Mouse (Mus musculus) adrenal gland, postnatal 25 days (tissue): ENCODE data around the gene Synpo2l. TPM values are rescaled to one million over a fixed set of nuclear protein-coding genes. Genes with fewer than 3 reads are reported as not detected.
A peak's percentile ranks its signal among the peaks of the same experiment; 100 is the strongest.

Experiments
- DNase-seq: peaks from one replicate; pipeline ENCODE4 v3.0.0; 2021; ENCODE audit warnings: mixed read lengths
- total RNA-seq: library from RNA; stranded (reverse); gene quantifications from 2 replicates; pipeline ENCODE4 v1.2.3, GENCODE M21; 2021

The Synpo2l gene
- total RNA-seq, 1 experiment from 2014 or later: 0.18 TPM

DNA sequence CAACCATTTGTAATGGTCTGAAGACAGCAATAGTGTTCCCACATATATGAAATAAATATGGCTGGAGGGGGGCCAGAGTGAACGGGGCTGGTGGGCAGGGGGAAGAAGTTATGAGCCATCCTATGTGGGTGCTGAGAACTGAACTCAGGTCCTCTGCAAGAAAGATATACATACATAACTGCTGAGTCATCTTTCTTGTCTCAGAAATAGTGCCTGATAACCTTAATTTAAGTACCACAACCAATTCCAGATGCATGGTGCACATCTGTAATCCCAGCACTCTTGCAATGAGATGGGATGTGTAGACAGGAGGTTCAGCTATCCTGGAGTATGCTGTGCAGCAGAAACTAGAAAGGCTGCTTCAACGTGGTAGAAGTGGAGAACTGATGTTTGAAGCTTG is 13.6 kb upstream of the Synpo2l start:
- DNase-seq: no peak

DNA sequence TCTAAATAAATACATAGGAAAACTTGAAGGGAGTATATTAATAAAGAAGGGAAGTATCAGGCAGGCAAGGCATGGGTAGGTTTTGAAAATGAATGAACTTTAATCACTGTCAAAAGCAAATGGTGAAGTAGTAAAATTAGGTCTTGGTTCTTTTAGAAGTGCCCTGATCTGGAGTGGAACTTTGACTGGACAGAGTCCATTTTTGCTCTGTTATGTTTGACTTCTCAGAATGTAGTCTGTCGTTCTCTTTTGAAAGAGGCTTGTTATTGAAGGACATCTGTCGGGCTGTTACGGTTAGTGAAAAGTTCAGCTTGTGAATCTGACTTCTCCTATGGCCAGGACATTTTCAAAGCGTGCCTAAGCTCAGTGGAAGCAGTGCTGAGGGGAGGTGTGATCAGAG is 9.8 kb upstream of the Synpo2l start:
- DNase-seq: no peak

DNA sequence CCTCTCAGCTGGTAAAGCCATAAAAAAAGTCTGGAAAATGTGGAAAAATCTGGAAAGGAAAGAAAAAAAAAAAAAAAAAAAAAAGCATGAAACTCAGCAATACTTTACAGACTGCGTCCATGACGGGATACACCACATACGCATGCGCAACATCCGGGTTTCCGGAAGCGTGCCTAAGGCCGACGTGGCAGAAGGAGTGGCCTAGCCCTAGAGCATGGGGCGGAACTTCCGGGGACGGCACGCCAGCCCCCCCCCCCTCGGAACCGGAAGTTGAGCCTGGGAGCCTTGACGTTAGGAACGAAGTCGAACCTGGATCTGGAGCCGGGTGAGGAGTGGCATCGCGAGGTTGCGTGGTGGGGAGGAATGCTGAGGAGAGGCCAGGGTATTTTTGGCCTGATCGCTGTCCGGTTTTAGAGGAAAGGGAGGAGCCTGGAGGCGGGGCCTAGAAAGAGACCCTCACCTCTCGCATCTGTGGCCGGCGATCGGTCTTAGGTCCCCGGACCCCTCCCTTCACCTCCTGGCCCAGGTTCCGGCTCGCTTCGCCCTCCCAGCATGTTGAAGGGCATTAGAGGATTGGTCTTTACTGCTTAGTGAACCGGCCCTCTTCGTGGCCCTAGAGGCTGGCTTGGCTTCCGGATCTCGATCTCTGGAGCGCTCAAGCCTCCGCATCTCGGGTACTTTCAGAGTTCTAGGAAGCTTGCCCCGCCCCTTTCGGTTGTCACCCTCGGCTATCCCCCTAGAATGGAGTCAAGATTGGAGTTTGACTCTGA is 6.1 kb upstream of the Synpo2l start, which contains the start of gene Sec24c:
Gene Sec24c (plus strand): TSS at position 245 of the 770 bp plus-strand sequence.
- DNase-seq: peak; percentile 100

DNA sequence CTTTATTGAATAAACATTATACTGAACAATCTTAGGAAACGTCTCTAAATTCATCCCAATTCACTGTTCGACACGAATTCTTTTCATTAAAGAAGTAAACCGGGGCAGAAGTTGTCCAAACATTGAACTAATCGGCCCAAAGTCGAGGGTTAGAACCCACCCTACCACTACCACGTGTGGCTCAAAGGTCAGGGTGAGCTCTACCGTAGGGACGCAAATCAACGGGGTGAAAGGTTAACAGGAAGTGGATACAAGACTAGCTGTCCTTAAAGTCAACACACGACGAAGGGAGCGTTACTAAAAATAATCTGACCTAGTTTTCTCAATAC is 5.5 kb upstream of the Synpo2l start:
- no peak for DNase-seq

DNA sequence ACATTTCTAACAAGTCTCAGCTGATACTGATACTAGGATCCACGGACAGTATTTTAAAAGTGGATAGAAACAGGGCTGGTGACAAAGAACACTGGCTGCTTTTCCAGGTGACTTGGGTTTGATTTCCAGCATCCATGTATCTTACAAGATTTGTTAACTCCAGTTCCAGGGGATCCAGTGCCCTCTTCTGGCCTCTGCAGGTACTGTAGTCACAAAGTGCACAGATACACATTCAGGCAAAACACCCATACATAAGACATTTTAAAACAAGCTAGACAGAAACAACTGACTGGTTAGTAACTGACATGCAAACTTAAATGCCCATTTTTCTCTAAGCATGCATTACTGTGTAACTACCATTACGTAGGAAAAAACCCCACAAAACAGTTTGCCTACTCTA is 4.8 kb upstream of the Synpo2l start:
- DNase-seq: no peak

DNA sequence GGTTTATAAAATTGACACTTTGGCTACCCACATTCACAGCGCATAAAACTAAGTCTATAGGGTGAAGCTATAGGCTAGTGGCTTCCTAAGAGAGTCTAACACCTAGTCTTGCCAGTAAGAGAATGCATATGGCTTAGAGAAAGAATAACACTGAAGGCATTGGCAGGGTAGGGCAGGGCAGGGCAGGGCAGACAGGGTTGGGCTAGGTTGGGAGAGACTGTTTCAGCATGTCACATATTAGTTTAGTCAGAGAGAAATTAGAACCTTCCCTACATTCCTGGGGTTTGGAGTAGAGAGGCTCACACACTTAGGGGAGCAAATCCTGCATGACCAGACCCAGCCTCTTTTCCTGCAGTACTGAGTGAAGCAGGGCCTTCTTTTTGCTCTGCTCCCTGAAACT is 685 bp downstream of the Synpo2l start:
- DNase-seq: no peak

DNA sequence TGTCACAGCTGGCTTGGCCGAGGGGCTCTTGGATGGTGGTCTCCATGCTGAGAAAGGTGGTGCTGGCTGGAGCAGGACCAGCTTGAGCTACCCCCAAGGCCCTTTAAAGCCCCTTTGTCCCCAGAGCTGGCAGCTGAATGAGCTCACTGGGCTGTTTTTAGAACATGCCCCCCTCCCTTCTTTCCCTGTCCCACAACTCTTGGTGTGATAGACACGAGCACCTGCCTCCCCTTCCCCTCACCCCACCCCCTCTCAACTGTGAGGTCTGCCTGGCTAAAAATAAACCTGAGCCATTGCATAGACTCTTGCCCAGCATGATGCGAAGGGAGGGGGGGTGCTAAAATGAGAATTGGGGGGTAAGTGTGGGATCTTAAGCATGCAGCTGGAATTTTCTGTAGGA is 3.7 kb downstream of the Synpo2l start:
- DNase-seq: no peak

DNA sequence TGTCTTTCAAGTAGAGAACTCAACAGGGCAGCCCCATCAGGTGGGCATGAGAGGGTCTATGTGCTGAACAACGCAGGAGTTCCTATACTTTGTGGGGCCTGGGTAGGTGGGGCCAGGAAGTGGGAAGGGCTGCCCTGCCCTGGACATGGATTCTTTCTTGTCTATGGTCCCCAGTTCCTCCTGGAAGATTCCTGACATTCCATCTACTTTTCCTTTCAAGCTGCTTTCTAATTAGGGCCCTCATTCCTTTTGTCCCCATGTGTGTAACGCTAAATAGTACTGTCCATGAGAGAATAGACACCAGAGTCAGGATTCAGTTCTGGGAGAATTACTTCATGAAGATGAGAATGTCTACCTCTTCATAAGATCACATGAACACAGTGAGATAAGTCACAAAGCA is 4.6 kb downstream of the Synpo2l start:
- DNase-seq: no peak

DNA sequence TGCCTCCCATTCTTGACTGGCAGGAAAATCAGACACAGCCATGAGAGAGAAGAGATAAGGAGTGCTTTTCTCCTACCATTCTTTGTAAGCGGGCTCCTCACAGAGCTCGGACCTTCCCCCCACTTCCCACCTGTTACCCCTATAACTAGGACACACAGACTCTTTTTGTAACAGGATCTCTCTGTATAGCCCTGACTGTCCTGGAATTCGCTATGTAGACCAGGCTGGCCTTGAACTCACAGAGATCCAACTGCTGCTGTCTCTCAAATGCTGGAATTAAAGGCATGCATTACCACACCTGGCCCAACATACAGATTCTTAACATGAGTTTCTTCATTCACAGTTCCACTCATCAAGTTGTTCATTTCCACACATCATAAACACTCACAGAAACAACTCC is 5.4 kb downstream of the Synpo2l start:
- DNase-seq: no peak

DNA sequence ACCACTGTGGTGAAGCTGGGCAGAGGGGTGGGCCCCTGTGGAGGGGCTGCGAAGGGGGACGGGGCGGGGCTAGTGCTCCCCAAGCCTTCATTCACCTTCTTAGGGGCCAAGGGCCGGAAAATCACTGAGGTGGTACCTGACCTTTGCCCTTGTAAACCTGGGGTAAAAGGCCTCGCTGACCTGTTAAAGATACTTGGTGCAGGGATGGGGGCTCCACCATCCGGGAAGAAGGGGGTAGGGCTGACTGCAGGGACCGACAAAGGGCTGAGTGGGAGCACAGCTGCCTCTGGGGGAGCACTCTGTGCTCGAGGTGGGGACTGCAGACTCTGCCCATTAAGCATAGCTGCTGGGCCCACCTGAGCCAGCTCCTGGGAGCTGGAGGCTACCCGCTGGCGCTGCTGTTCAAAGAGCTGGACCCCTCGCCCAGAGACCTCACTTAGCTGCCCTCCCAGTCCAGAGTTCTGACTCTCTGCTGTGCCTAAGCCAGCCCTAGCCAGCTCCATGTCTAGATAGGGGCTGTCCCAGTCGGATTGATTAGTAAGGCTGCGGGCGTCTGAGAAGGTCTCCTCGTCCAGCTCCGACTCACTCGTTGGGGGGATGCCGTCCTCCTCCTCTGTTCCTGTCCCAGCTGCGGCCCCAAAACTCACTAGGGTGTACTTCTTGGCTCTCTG is 6.4 kb downstream of the Synpo2l start:
- DNase-seq: no peak

DNA sequence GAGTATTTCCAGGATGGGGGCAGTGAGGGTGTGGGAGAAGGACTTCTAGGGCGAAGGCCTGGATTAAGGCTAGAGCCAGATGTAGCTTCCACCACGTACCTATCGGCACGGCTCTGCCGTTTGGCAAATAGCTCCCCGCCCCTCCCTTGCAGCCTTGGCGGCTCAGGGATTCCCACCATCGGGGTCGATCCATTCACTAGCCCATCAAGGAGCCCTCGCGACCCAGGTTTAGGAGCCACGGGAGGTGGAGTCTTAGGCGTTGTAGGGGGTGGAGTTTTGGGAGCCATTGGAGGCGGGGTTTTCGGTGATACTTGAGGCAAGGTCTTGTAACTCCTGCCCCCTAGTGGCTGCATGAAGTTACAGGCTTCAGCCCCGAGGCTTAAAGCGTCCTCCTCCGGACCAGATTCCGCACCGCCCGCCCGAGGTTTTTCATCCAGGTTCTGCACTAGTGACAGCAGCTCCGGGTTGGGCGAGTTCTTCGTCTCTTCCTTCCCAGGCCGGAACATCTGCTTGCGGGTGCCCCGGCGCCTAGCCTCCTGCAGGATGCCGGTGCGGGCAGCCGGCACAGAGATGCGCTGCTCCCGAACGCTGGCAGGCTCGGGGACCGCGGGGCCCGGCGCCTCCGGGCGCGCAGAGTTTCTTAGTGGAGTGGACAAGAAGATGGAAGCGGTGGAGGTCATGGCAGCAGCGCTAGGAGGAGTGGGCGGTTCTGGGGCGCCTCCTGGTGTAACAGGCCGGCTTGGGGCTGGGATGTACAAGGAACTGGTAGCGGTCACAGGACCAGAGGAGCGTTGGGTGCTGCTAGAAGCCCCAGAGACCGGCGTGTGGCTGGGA is 7.1 kb downstream of the Synpo2l start:
- peak; percentile 86 for DNase-seq

DNA sequence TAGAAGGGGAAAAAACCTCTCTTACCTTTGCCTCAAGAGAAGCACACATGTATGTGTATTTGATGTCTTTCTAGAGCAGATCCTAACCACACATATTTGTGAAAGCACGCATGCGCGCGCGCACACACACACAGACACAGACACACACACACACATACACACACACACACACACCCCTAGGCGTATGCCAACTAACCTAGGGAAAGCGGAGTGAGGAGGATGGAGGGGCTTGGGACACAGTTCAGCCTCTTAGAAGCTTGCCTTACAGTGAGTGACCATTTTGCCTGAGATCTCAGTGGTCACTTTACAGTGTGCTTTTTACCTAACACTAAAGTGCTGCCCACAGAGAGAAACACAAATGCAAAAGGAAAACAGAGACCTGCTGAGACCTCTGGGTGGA is 8.5 kb downstream of the Synpo2l start:
- no peak for DNase-seq

DNA sequence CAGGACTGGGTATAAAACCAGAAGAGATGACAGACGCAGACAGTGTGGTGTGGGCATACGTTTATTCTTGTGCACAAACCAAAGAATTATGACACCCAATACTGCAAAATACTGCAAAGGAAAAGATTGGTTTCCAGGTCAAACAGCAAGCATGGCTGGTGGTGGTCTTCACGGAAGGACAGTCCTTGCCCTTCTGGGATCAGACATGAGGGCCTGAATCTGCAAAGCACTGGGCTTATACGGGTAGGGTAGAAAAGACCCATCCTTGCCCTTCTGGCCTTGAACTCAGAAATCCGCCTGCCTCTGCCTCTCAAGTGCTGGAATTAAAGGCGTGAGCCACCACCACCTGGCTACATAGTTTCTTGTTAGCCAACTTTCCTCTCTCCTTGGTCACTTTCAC is 9.3 kb downstream of the Synpo2l start:
- no peak for DNase-seq

DNA sequence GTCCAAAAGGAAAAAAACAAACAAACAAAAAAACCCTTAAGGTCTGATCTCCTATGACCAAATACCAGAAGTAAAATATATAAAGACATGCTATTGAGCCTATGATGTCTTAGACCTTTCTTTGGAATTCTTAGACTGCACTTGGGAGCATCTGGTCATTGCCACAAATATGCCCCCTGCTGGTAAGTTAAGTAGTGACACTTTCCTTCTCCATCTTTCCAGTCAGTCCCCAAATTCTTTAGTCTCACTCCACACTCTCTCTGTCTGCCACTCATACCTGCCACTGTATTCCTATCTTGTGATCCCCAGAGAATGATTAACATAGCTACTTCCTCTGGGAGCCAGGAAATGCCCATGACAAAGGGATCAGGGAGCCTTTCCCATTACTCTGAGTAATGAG is 9.8 kb downstream of the Synpo2l start:
- DNase-seq: no peak

DNA sequence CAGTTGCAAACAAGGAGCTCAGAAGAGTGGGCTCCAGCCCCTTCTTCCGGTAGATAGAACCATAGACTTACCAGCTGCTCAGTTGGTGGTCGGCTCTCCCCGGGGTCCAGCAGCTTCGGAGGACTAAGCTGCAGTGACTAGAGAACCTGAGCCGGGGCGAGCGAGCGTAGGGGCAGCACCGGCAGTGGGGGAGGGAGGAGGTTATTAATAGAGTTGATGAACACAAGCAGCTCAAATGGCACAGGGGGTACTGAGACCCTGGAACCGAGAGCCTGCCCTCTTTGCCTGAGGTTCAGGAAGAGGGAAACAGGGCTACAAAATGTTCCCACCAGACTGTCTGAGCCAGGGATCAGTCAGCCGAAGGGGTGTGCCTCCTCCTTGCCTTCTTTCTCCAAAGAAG is 11.8 kb downstream of the Synpo2l start, which contains the start of gene Myoz1:
Gene Myoz1 (minus strand): TSS at position 180 of the 400 bp plus-strand sequence.
- DNase-seq: no peak

DNA sequence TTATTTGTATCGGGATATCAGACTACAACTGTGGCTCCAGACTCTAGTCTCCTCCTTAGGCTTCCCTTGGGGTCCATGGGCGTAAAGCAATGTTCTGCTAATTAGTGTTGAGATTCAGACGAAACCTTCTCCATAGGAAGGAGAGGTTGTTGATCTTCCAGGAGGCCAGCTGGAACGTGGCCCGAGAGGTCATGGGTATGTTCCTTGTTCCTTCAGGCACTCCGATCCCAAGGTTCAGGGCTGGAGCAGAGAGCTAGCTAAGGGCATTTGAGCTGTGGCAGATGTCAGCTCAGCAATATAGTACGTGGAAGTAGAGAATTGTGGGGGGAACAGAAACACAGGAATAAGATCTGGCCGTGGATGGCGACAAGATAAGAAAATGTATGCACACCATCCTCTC is 12.4 kb downstream of the Synpo2l start:
- no peak for DNase-seq

DNA sequence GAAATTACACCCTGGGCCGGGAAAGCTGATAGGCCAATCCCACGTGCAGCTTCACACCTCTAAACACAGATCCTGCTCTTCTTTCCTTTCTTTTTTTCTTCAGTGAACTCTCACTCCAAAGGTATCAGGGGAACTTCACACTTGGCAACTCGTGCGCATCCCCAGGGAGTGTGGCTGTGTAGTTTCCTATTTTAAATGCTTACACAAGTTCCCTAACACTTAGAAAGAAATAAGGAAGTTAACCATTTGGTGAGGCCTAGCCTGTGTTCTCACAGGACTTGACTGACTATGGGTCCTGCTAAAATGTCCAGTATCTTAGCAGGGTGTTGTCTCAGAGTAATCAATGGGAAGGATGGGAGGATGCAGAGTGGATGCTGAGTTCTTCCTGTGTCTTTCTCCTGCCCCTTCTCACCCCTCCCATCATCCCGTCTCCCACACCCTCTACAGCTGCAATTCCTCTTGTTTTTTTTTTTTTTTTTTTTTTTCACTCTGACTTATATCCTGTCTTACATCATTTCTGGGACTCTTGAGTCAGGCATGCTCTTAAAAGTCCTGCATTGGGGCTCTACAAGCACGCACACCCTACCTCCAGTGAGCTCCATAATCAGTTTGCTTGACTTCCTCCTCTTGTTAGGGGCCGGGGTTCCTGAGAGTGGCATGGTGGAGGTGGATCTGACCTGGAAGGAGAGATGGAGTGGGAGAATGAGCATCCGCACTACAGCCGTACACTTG is 13.3 kb downstream of the Synpo2l start:
- DNase-seq: no peak

DNA sequence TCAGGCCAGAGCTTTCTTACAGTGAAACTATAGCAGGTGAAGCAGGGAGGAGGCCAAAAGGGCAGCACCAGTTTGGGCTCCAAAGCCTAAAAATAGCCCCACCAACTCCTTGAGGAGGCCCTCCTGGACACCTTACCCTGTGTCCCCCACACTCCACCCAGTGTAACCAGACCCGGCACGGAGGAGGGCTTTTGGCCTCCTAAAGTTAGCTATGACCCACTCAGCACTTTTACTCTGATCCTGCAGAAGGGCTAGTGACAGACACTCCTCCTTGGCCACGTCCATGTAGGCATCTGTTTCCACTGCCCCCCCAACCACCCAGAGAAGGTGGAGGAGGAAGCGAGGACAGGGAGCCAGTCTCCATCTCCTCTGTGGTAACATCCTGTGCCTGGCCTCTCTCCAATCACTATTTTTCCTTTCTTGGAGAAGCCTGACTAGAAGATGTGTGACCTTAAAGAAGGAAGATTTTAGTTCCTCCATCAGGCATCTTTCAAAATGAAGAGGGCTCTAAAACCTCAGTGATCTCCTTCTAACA is 16.4 kb downstream of the Synpo2l start:
- DNase-seq: no peak

DNA sequence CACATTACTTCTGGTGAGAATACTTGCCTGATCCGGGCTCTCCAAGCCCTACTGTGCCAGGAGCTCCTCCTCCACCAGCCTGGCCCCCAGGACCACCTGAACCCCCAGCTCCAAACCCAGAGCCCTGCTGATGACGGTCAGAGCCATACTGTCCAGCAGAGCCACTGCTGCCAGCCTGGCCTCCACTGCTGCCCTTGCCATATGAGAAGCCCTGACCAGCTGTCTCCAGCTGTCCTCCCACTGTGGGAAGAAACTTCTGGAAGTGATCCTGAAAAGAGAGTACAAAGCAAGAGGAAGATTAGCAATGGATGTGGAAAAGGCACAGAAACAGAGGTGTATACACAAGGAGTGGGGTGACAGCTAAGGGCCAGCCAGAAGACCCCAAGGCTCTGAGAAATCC is 17.2 kb downstream of the Synpo2l start:
- no peak for DNase-seq

DNA sequence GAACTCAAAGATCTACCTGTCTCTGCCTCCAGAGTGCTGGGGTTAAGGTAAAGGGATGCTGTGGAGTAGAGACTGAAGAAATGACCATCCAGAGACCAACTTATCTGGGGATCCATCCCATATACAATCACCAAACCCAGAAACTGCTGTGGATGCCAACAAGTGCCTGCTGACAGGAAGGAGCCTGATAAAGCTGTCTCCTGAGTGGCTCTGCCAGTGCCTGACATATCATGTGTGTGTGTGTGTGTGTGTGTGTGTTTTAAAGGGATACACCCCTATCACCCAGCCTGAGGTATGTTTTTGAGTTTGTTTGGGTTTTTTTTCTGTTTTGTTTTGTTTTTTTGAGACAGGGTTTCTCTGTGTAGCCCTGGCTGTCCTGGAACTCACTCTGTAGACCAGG is 21.8 kb downstream of the Synpo2l start:
- DNase-seq: no peak

DNA sequence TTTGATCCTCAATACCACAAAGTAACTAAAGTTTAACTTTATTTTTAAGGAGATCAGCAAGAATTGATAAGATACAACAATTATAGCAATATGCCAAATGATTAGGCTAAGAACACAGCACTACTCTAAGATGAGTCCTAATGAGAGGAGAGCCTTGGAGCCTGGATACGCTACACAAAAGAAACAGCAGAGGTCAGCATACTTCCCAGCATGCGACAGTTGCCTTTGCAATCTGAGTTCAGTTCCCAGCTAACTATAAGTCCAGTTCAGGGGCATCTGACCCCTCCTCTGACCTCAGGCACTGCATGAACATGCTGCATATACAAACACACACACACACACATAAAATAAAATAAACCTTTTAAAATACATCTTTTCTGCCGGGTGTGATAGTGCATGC is 22.6 kb downstream of the Synpo2l start:
- no peak for DNase-seq

DNA sequence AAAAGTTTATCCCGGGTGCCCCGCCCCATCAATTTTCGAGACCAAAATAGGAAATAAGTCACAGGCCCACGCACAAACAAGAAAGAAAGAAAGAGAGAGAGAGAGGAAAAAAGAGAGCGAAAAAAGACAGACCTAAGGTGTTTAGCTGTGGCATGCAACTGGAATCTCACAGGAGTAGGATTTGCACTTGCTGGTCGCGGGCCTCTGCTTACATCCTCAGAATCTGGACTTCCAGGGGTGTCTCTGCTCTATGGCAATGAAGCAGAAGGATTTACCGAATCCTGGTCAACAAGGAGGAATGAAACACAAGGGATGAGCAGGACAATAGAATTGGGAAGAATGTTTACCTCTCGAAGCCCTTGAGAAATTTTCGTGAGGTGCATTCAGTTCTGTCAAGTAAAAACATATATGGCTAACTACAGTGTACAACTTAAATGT is 26.7 kb downstream of the Synpo2l start:
- no peak for DNase-seq
